Mouse (Mus musculus): Measurements from ENCODE around the gene Phgr1. TPM values are rescaled to one million over a fixed set of nuclear protein-coding genes. Genes with fewer than 3 reads are reported as not detected.

The Phgr1 gene
- total RNA-seq, 2 experiments from 2014 or later: not detected

DNA sequence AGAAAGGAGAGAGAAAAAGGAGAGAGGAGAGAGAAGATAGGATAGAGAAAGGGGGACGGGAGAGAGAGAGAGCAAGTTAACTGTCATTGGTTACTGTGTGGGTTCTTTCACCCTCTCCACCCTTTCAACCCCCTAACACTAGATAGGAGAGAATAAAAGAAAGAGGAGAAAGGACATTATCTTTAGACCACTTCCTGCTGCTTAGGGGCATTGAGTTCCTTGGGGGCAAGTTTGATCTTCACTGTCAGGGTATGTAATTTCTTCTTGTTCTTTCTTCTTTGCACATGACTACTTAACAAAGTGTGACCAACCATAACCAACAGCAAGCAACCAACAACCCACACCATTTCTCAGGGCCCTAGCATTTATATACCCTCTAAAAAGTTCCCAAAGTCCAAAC lies 40.2 kb downstream of the Phgr1 start:
- no peak for DNase-seq (ENCODE audit: low spot score in 2 of 2)

GRCm38 (mm10) chr2:118813981-118814836 lies 41.6 kb downstream of the Phgr1 start, which contains the start of gene Knstrn:
Gene Knstrn (plus strand): TSS chr2:118814003.
- DNase-seq (ENCODE audit: low spot score in 2 of 2): peak; percentile 78 to 88

DNA sequence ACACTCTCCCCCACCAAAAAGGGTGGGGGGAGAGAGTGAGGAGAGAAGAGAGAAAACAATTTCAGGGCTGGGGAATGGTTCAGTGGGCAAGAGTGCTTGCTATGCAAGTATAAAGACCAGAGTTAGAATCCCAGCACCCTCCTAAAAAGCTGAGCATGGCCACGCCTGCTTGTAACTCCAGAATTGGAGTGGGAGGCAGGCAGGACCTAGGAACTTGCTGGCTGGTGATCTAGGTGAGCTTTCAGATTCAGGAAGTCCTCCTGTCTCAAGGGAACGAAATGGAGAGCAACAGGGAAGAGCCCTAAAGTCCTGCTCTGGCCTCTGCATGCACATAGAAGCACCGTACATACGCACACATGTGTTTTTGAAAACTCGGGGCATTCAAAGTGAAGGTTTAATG lies 50.2 kb downstream of the Phgr1 start:
- DNase-seq (ENCODE audit: low spot score in 2 of 2): no peak

DNA sequence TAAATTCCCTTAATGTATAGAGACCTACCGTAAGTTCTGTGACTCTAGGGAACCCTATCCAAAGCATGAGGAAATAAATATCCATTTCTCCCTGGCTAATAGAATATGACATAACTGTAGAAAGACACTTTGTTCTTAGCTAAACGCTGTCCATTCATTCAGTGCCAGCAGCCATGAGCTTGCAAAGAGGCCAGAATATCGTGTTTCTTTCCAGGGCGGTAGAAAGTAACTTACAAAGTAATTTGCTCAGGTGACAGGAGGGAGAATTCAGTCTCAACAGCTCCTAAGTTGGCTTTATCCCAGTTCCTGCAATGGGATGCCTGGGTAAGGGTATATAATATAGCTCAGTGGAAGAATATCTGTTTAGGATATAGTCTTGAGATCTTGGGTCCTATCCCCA lies 51.8 kb downstream of the Phgr1 start:
- DNase-seq (ENCODE audit: low spot score in 2 of 2): no peak

Other genes with a start within 250 kb of the Phgr1 start
- gene Bmf, start 223.1 kb upstream of the Phgr1 start, total RNA-seq (2021): 1 to 10 TPM; 6.6 to 6.8 TPM
- gene Bub1b, start 174.6 kb upstream of the Phgr1 start, total RNA-seq (2021): 1 to 10 TPM; 1.3 to 2.5 TPM
- gene Pak6, start 109.5 kb upstream of the Phgr1 start, total RNA-seq (2021): 10 to 100 TPM; 11.5 to 19.4 TPM
- under 1 TPM; 0.06 to 0.40 TPM for gene Ankrd63, start 68.8 kb upstream of the Phgr1 start, total RNA-seq (2021)
- gene Plcb2, start 44.3 kb upstream of the Phgr1 start, total RNA-seq (2021): 1 to 10 TPM; 2.5 to 2.8 TPM
- gene Inafm2, start 27.0 kb upstream of the Phgr1 start, total RNA-seq (2021): 10 to 100 TPM; 35.2 to 40.1 TPM
- 1 to 10 TPM; 2.8 to 5.1 TPM for gene Ccdc9b, start 10.1 kb upstream of the Phgr1 start, total RNA-seq (2021)
- 10 to 100 TPM; 32.1 to 32.7 TPM for gene Disp2, start 7.0 kb downstream of the Phgr1 start, total RNA-seq (2021)
- 1 to 10 TPM; 1.2 to 1.5 TPM for gene Knstrn, start 41.2 kb downstream of the Phgr1 start, total RNA-seq (2021)
- gene Ivd, start 89.2 kb downstream of the Phgr1 start, total RNA-seq (2021): 100 to 1,000 TPM; 205 to 414 TPM
- gene Bahd1, start 127.6 kb downstream of the Phgr1 start, total RNA-seq (2021): 10 to 100 TPM; 37.4 to 39.4 TPM
- 1 to 10 TPM; 7.3 to 9.0 TPM for gene Chst14, start 153.7 kb downstream of the Phgr1 start, total RNA-seq (2021)